Mouse (Mus musculus) hindbrain, embryonic 11.5 days (tissue): ENCODE data around the gene Twf2. TPM values are rescaled to one million over a fixed set of nuclear protein-coding genes. Genes with fewer than 3 reads are reported as not detected.

Source experiments
- ATAC-seq: fragments of 200-750 bp; cut with Nextera tagmentation; 2 replicates; pipeline ENCODE4 v1.8.0; 2017; ENCODE audit warnings: mild to moderate bottlenecking, moderate TSS enrichment, moderate library complexity; ENCODE audit not compliant: low FRiP score
- DNase-seq: peaks from one replicate; pipeline ENCODE4 v3.0.0-alpha.2; 2015; ENCODE audit warnings: low spot score
- H3K27ac ChIP-seq: fragments of 300-500 bp; sonication (generic); 2 replicates; pipeline ENCODE4 v1.5.1; 2014; ENCODE audit warnings: mild to moderate bottlenecking, low read depth, low read length
- H3K27me3 ChIP-seq: fragments of 300-500 bp; sonication (generic); 2 replicates; pipeline ENCODE4 v1.6.1; 2014; ENCODE audit warnings: mild to moderate bottlenecking, low read length, moderate library complexity, mixed read lengths; ENCODE audit not compliant: control insufficient read depth, insufficient read depth
- H3K36me3 ChIP-seq: fragments of 300-500 bp; sonication (generic); 2 replicates; pipeline ENCODE4 v1.6.1; 2014; ENCODE audit warnings: mild to moderate bottlenecking, low read length, moderate library complexity, mixed read lengths; ENCODE audit not compliant: control insufficient read depth, insufficient read depth
- H3K4me1 ChIP-seq: fragments of 300-500 bp; sonication (generic); replicated peaks from 2 replicates; pipeline ENCODE4 v1.6.1; 2014; ENCODE audit warnings: low read length, mixed read lengths; ENCODE audit not compliant: control insufficient read depth, insufficient read depth
- H3K4me2 ChIP-seq: fragments of 300-500 bp; sonication (generic); replicated peaks from 2 replicates; pipeline ENCODE4 v1.6.1; 2014; ENCODE audit warnings: mild to moderate bottlenecking, low read depth, low read length
- H3K4me3 ChIP-seq: fragments of 300-500 bp; sonication (generic); 2 replicates; pipeline ENCODE4 v1.5.1; 2014; ENCODE audit warnings: low read depth, low read length
- H3K9ac ChIP-seq: fragments of 300-500 bp; sonication (generic); 2 replicates; pipeline ENCODE4 v1.6.1; 2014; ENCODE audit warnings: low read depth, low read length
- H3K9me3 ChIP-seq: fragments of 300-500 bp; sonication (generic); 2 replicates; pipeline ENCODE4 v1.6.1; 2016; ENCODE audit warnings: low read length; ENCODE audit not compliant: control insufficient read depth
- WGBS: fragments of 180-500 bp; shearing (Covaris S2); extraction: QIAGEN DNeasy Blood & Tissue Kit; methylation state at CpG from one replicate; pipeline ENCODE4 v1.1.7; 2014; 5-methylcytosine and 5-hydroxymethylcytosine counted together
- polyA plus RNA-seq: library from polyadenylated mRNA; unstranded; fragments of >200 nt; fragmentation: Nextera tagmentation; extraction: Ambion mirVana; gene quantifications from 2 replicates; pipeline ENCODE4 v1.2.1, GENCODE M21; 2014

The Twf2 gene
- polyA plus RNA-seq, 1 experiment from 2014 or later: 59.6 TPM

GRCm38 (mm10) chr9:106249550-106249949 is 46.6 kb downstream of the Twf2 start:
- ATAC-seq: no peak
- WGBS: 94% methylated on average over 11 of the region's 11 CpGs

DNA sequence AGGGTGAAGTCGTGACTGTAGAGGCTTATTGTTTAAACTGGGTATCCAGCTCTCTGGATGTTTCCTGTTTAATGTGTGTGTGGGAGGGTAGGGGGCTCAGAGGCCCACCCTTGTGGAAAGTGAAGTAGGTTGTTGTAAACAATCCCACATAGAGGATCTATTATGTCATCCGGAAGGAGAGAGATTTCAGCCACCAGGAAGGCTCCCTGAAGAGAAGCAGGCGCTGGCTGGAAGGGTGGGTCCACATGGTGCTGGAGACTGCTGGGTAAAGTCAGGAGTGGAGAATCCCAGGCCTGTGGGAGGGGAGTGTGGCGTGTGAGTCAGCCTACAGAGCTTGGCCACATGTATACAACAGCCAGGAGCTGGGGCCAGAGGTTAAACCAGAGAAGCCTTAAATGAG is 47.3 kb downstream of the Twf2 start:
- no peak for ATAC-seq
- 57% methylated on average over 4 of the region's 4 CpGs for WGBS

More at GRCm38 (mm10) chr9:106249550-106249949, 46.6 kb downstream of the Twf2 start:
- H3K4me2 ChIP-seq: no peak overlapping the region
- H3K4me1 ChIP-seq: peaks cover 6% of the 10 kb centered on the region
- H3K9ac ChIP-seq: no peak overlapping the region
- no peak for DNase-seq
- H3K9me3 ChIP-seq: no peaks in the 10 kb centered on the region
- H3K36me3 ChIP-seq: no peaks in the 10 kb centered on the region
- H3K27ac ChIP-seq: no peak overlapping the region
- H3K27me3 ChIP-seq: no peaks in the 10 kb centered on the region
- H3K4me3 ChIP-seq: no peak overlapping the region

DNA sequence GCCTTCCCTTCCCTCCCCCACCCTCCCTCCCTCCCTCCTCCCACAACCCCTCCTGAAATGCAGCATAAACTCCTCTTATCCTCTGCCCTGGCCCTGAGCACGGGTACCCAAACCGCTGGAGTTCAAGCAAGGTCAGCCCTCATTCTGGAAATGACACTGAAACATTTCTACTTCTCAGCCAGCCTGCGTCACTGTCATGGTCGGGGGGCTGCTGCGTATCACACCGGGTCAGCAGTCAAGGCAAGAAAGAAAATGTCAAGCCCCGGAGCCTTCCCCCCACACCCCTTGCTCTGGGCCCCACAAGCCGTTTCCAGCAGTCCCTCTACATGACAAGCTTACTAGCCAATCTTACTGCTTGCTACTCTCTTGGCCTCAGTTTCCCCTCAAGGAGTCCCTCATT is 48.2 kb downstream of the Twf2 start:
- ATAC-seq: no peak
- DNase-seq: no peak
- no peaks in the 10 kb centered on the region for H3K9me3 ChIP-seq

More for the DNA sequence above, 47.3 kb downstream of the Twf2 start:
- Histone ChIP-seq H3K9me3 (no peaks in the 10 kb centered on the region), H3K36me3 (no peaks in the 10 kb centered on the region), H3K27me3 (no peaks in the 10 kb centered on the region), H3K4me1 (peaks cover 6% of the 10 kb centered on the region), H3K4me2 (no peak overlapping the region), H3K4me3 (no peak overlapping the region), H3K27ac (no peak overlapping the region), H3K9ac (no peak overlapping the region)
- DNase-seq: no peak

DNA sequence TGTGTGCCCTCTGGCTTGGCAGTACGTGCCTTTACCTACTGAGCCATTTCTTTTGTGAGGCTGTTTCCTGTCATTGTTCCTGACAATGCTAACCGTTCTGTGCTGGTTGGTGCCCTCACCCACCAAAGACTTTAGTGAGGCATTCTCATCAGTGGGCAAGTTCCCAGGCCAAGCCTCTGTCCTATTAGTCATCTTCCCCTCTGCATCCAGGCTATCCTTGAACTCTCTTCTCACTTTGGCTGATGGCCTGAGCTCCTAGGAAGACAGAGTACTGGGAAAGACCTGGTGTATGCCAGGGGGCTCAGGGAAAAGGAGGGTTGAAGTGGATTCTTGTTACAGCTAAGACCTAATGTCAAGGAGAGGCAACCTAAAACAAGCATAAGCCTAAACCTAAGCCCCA is 51.1 kb downstream of the Twf2 start:
- H3K4me3 ChIP-seq: no peak overlapping the region
- DNase-seq (no peak), ATAC-seq (no peak)
- no peak overlapping the region for H3K4me2 ChIP-seq
- no peaks in the 10 kb centered on the region for H3K9me3 ChIP-seq
- H3K27ac ChIP-seq: no peak overlapping the region
- H3K36me3 ChIP-seq: no peaks in the 10 kb centered on the region
- H3K4me1 ChIP-seq: no peaks in the 10 kb centered on the region; the same call in 1 of the 2 replicates
- 65% methylated on average over 2 of the region's 2 CpGs for WGBS
- no peak overlapping the region for H3K9ac ChIP-seq
- no peaks in the 10 kb centered on the region for H3K27me3 ChIP-seq

More for the DNA sequence above, 48.2 kb downstream of the Twf2 start:
- H3K27me3 ChIP-seq: no peaks in the 10 kb centered on the region
- H3K4me2 ChIP-seq: no peak overlapping the region
- H3K27ac ChIP-seq: no peak overlapping the region
- no peak overlapping the region for H3K9ac ChIP-seq
- no peaks in the 10 kb centered on the region for H3K36me3 ChIP-seq
- no peak overlapping the region for H3K4me3 ChIP-seq
- peaks cover 6% of the 10 kb centered on the region for H3K4me1 ChIP-seq
- WGBS: 67% methylated on average over 8 of the region's 8 CpGs

DNA sequence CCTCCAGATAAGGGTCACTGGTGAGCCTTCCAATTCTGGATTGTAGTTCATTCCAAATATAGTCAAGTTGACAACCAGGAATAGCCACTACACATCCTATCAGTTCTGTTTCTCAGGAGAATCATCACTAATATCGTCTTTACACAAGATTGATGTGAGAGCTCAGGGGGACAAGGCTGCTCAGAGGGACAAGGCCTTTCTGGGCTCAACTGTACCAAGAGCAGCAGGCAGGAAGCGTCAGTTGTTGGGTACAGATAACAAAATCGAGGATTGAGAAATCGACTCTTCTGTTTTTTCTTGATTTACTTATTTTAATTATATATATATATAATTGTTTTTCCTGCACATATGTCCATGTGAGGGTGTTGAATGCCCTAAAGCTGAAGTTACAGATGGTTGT is 55.5 kb downstream of the Twf2 start:
- no peak for ATAC-seq

GRCm38 (mm10) chr9:106258990-106259389 is 56.1 kb downstream of the Twf2 start:
- Histone ChIP-seq H3K36me3 (no peaks in the 10 kb centered on the region), H3K27ac (no peak overlapping the region), H3K9me3 (no peaks in the 10 kb centered on the region), H3K9ac (no peak overlapping the region), H3K4me3 (no peak overlapping the region), H3K4me2 (no peak overlapping the region), H3K27me3 (no peaks in the 10 kb centered on the region), H3K4me1 (no peaks in the 10 kb centered on the region)
- 79% methylated on average over 5 of the region's 5 CpGs for WGBS
- ATAC-seq (no peak), DNase-seq (no peak)

More for the DNA sequence above, 55.5 kb downstream of the Twf2 start:
- Histone ChIP-seq H3K4me3 (no peak overlapping the region), H3K9ac (no peak overlapping the region), H3K9me3 (no peaks in the 10 kb centered on the region), H3K4me2 (no peak overlapping the region), H3K27ac (no peak overlapping the region), H3K4me1 (no peaks in the 10 kb centered on the region), H3K27me3 (no peaks in the 10 kb centered on the region), H3K36me3 (no peaks in the 10 kb centered on the region)
- DNase-seq: no peak
- 93% methylated on average over 4 of the region's 4 CpGs for WGBS

DNA sequence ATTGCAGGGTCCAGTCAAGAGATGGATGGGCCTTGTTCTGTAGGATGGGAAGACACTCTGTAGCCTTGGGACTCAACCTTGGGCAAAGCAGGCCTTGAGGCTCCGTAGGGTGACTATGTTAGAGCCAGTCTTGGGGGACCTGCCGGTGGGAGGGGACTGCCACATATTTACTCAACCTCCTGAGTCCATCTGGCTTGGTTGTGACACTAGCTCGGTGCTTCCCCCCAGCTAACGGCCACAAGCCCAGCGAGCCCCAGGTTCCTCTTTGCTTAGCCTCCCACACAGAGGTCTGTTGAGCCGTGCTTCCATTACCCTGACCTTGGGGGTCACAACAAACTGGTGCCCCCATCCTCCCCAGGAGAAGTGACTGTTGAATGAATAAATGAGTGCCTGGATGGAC is 58.1 kb downstream of the Twf2 start:
- H3K27me3 ChIP-seq: no peaks in the 10 kb centered on the region
- ATAC-seq (no peak), DNase-seq (no peak)
- 85% methylated on average over 6 of the region's 6 CpGs for WGBS
- no peak overlapping the region for H3K27ac ChIP-seq
- no peaks in the 10 kb centered on the region for H3K9me3 ChIP-seq
- no peak overlapping the region for H3K4me2 ChIP-seq
- H3K4me1 ChIP-seq: no peaks in the 10 kb centered on the region
- no peak overlapping the region for H3K4me3 ChIP-seq
- H3K36me3 ChIP-seq: no peaks in the 10 kb centered on the region
- H3K9ac ChIP-seq: no peak overlapping the region

DNA sequence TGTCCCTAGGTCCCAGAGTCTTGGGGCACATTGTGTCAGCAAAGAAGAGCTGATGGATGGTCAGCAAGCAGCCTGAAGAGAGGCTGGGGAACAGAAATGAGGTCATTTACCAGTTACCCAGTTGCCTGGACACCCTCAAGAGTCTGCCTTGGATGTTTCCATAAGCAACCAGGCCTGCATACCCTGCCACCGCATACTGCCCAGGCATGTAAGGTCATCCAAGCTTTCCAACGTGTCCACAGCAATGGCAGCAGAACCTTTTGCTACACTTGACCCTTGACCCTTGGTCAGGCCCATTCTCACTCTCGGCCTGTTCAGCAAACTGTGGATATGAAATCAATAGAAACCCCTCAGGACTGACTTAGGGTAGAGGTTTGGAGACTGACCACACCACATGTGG is 58.6 kb downstream of the Twf2 start:
- no peak overlapping the region for H3K27ac ChIP-seq
- no peak overlapping the region for H3K9ac ChIP-seq
- H3K4me3 ChIP-seq: no peak overlapping the region
- H3K4me1 ChIP-seq: no peaks in the 10 kb centered on the region
- 79% methylated on average over 3 of the region's 3 CpGs for WGBS
- H3K27me3 ChIP-seq: no peaks in the 10 kb centered on the region
- H3K36me3 ChIP-seq: no peaks in the 10 kb centered on the region
- H3K9me3 ChIP-seq: no peaks in the 10 kb centered on the region
- H3K4me2 ChIP-seq: no peak overlapping the region
- DNase-seq (no peak), ATAC-seq (no peak)

GRCm38 (mm10) chr9:106262075-106262474 is 59.2 kb downstream of the Twf2 start:
- ATAC-seq: no peak
- H3K9me3 ChIP-seq: no peaks in the 10 kb centered on the region
- no peak overlapping the region for H3K4me2 ChIP-seq
- no peak overlapping the region for H3K4me3 ChIP-seq
- 87% methylated on average over 3 of the region's 3 CpGs for WGBS
- no peak for DNase-seq
- no peaks in the 10 kb centered on the region for H3K27me3 ChIP-seq
- no peak overlapping the region for H3K27ac ChIP-seq
- H3K4me1 ChIP-seq: no peaks in the 10 kb centered on the region
- no peak overlapping the region for H3K9ac ChIP-seq
- H3K36me3 ChIP-seq: no peaks in the 10 kb centered on the region
